Mouse (Mus musculus) frontal cortex, postnatal 14 days (tissue): ENCODE measurements around the gene Gapvd1.

Experiments used
- DNase-seq, 2 experiments: peaks; one replicate each; pipeline ENCODE4 v3.0.0; 2022; ENCODE audit warnings: low spot score in 2 of 2

The Gapvd1 gene

DNA sequence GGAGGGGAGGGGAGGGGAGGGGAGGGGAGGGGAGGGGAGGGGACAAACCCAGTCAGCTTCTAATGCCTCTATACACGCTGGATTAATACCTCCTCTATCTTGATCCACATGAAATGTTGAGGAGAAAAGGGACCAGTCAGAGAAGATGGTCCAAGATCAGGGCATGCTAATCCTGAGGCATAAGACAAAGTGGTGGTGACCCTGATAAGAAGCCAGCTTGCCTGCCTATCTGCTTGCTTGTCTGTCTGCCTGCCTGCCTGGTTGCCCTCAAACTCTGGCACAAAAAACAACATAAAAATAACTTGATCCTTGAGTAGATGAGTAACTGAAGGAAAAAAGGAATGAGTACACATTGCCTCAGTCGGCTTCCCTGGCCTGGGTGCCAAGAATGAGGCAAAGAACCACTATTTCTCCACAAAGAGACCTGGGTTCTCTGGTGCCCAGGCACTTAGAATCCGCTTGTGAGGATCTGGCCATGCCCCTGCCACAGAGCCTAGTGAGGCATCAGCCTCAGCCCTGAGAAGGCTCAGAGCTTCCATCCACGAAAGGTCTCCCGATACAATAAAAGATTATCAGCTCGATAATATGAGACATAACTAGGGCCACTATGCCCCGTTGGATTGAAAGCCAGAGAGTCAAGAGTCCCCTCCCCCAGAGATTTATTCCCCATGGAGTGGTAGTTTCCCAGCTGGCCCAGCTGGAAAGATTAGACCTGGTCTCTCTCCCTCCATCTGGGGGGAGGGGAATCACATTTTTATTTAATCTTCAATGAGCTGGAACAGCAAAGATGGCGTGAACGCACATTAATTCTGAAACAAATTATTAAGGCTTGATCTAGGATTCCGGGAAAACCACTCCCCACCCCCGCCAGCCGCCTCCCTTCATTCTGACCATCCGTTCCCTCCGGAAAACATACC lies 119.5 kb downstream of the Gapvd1 start:
- DNase-seq, result no peak

GRCm38 (mm10) chr2:34632051-34632450 lies 123.0 kb downstream of the Gapvd1 start:
- DNase-seq, result no peak

DNA sequence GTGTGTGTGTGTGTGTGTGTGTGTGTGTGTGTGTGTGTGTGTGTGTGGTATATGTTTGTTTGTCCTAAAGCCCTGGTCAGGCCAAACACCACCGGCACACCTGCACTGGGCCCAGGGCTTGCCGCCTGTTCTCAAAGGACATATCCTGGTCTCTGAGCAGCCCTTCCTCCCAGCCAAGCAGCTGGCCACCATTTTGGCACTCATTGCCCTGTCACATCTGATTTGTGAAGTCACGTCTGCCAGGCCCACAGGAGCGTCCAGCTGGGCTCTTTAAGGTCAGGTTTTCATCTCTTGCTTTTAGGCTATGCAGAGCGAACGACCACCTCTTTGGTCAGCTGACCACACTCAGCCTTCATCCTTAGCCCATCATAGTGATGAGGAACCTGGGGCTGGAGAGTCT lies 124.6 kb downstream of the Gapvd1 start:
- DNase-seq, result no peak

- DNase-seq, result no peak
Measured at GRCm38 (mm10) chr2:34629758-34630157, 125.3 kb downstream of the Gapvd1 start.

DNA sequence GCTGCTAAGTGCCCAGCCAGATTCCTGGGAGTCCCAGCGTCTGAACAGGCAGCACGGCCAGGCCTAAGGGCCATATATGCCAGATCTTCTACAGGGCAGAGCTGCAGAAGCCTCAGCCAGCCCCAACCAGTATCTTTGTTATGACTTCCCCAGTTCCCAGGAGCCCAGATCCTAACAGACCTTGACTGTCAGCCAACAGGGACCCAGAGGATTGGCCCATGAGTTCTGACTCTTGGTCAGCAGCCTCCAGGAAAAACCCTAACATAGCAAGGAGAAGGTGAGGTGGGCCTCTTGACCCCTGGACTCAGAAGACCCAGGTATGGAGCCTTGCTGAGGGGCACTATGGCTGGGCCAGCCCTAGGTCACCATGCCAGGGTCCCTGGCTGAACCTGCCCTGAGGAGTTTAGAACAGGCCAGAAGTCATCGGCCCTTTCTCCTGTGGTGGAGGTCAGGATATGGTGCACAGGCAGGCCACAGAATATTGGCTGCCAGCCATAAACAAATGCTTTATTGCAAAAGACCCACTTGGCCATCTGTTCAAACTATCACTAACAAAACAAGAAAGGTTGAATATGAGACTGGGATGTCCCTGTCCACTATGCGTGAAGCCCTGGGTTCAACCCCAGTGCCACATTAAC lies 126.0 kb downstream of the Gapvd1 start:
- DNase-seq, result no peak

- DNase-seq, result no peak
Measured at GRCm38 (mm10) chr2:34627328-34628226, 127.5 kb downstream of the Gapvd1 start.
